Comparison of ENCODE assay signal across 8 mouse cellular contexts in the genomic region with DNA sequence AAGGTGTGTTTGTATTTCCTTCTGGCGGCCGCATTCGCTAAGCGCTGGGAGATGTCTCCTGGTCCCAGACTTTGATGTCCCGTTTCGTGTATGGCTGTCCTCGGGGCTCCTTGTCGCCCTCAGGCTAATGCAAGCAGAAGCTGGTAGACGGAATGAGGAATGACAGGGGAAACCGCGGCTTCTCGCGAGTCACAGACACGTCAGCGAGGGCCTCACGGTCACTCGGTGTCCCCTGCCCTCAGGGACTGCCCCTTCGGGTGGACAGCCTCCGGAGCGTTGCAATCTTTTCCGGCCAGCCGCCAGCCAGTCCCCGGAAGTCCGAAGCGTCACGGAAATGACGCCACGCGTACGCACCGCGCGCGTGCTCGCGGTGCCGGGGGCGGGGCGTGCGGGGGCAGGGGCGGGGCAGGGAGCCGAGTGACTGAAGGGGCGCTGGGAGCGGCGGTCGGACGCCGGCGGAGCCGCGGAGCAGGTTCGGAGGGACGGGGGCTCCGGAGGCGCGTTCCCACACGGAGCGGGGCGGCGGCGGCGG. TPM values are rescaled to one million over a fixed set of nuclear protein-coding genes. Genes with fewer than 3 reads are reported as not detected.
A peak's percentile ranks its signal among the peaks of the same experiment; 100 is the strongest.
DNase-seq lines count a peak whose midpoint lies in the region; ATAC-seq lines count a peak whose summit lies in the region.

A gene (plus strand): TSS at position 376 of the 532 bp plus-strand sequence.

- intact Hi-C loops in left cerebral cortex, postnatal 25 days (cut with DNase I) = loop anchor here (1.0 to 2.0 kb wide), 2 partner anchors 27 to 49 kb away; a partner anchor contains a TSS

- peaks cover 27% of the 10 kb centered on the region for H3K4me1 ChIP-seq in embryonic facial prominence, embryonic 10.5 days
- peaks cover 13% of the 10 kb centered on the region for H3K4me1 ChIP-seq in intestine, embryonic 16.5 days (ENCODE audit: control insufficient read depth, insufficient read depth, low read length)

- peak within 1 kb of the TSS; percentile 96 for H3K4me3 ChIP-seq in embryonic facial prominence, embryonic 10.5 days
- peak within 1 kb of the TSS; percentile 91 for H3K4me3 ChIP-seq in intestine, embryonic 16.5 days (ENCODE audit: low read length)

- peak within 1 kb of the TSS; percentile 78 for H3K4me2 ChIP-seq in intestine, embryonic 16.5 days (ENCODE audit: low read depth, low read length)

- WGBS in embryonic facial prominence, embryonic 10.5 days = under 1% methylated on average over 62 of the region's 62 CpGs
- under 1% methylated on average over 38 of the region's 62 CpGs for WGBS in intestine, embryonic 16.5 days

- peak; percentile 96 for ATAC-seq in intestine, embryonic 16.5 days

- H3K9ac ChIP-seq in intestine, embryonic 16.5 days (ENCODE audit: low read depth, low read length) = peak within 1 kb of the TSS; percentile 93

- no peaks in the 10 kb centered on the region for H3K36me3 ChIP-seq in embryonic facial prominence, embryonic 10.5 days (replicated peaks)
- no peaks in the 10 kb centered on the region for H3K36me3 ChIP-seq in intestine, embryonic 16.5 days (ENCODE audit: control insufficient read depth, insufficient read depth, low read length)

- H3K9me3 ChIP-seq in embryonic facial prominence, embryonic 10.5 days = no peaks in the 10 kb centered on the region
- no peaks in the 10 kb centered on the region for H3K9me3 ChIP-seq in intestine, embryonic 16.5 days (ENCODE audit: control insufficient read depth, low read length)

- peak within 1 kb of the TSS; percentile 91 for H3K27ac ChIP-seq in embryonic facial prominence, embryonic 10.5 days (replicated peaks)
- H3K27ac ChIP-seq in intestine, embryonic 16.5 days (ENCODE audit: low read length) = peak within 1 kb of the TSS; percentile 93

- DNase-seq in adrenal gland, postnatal 14 days = peak; percentile 97
- peak; percentile 96 for DNase-seq in embryonic facial prominence, embryonic 10.5 days (ENCODE audit: low spot score)
- DNase-seq in gonadal fat pad, adult 2 months (ENCODE audit: low read depth) = no peak
- DNase-seq in left cerebral cortex, postnatal 25 days (ENCODE audit: low spot score in 2 of 2) = peak; percentile 92 to 94
- DNase-seq in mesoderm, embryonic 11.5 days (ENCODE audit: low read depth, low spot score) = peak; percentile 92
- peak; percentile 94 for DNase-seq in right cerebral cortex, postnatal 25 days
- peak; percentile 90 to 95 for DNase-seq in urinary bladder, postnatal 36 days (ENCODE audit: low spot score in 2 of 2)

- H3K27me3 ChIP-seq in embryonic facial prominence, embryonic 10.5 days (replicated peaks; ENCODE audit: low read depth, poor library complexity, severe bottlenecking) = no peaks in the 10 kb centered on the region
- H3K27me3 ChIP-seq in intestine, embryonic 16.5 days (replicated peaks; ENCODE audit: control insufficient read depth, insufficient read depth, low read length) = no peaks in the 10 kb centered on the region

RNA-seq across cellular contexts. Expression of the gene that starts here (rescaled TPM):
- 40.6 and 42.7 TPM in 2 replicates for total RNA-seq in adrenal gland, postnatal 14 days (2021)
- 26.2 and 27.2 TPM in 2 replicates for polyA plus RNA-seq in embryonic facial prominence, embryonic 10.5 days (2016; fragmentation: Nextera tagmentation; extraction: Ambion mirVana)
- polyA plus RNA-seq in gonadal fat pad, adult 2 months (2012; rRNA removed) = 18.8 and 23.7 TPM in 2 replicates
- polyA plus RNA-seq in intestine, embryonic 16.5 days (2015; fragmentation: Nextera tagmentation; extraction: Ambion mirVana) = 26.1 and 26.8 TPM in 2 replicates
- total RNA-seq in left cerebral cortex, postnatal 25 days (2021) = 10 to 100 TPM; 55.8 to 57.4 TPM
